In the genomic region with DNA sequence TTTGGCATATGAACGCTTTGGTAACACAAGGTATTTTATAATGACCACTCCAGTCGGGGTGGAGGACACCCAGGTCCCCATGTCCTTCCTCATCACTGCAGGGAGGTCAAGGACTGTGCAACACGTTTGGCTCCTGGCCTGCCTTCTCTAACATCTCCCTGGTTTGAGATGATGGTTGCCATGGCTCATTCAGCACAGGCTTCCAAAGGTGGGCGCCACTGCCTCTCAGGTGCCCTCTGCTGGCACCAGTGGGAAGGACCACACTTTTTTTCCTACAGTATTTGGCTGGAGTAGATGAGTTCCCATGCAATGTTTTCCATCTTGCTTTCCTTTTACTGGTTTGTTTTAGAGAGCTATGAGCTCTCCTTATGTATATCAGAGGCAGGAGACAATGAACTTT, we compare ENCODE assay signal across 10 mouse cellular contexts.
DNase-seq lines count a peak whose midpoint lies in the region; ATAC-seq and TF ChIP-seq lines count a peak whose summit lies in the region.
"Had no signal": no experiment of that assay in that cellular context is flagged by ENCODE, and none has a peak within 500 bp of the region (broad histone marks: within the 10 kb centered on the region; RNA-seq: fewer than 3 reads in every experiment).

No protein-coding gene starts in this region.

- H3K27me3 ChIP-seq in liver, embryonic 14.5 days (ENCODE audit: control insufficient read depth, insufficient read depth, low read length), result no peaks in the 10 kb centered on the region
- no peaks in the 10 kb centered on the region for H3K27me3 ChIP-seq in liver, embryonic 12.5 days (replicated peaks)
- no peaks in the 10 kb centered on the region for H3K27me3 ChIP-seq in lung, embryonic 14.5 days (ENCODE audit: insufficient read depth, low read length)

- TF ChIP-seq EP300 in liver, embryonic 14.5 days (IDR thresholded peaks at IDR 0.05; ENCODE audit: low read depth), result no peak

- no peaks in the 10 kb centered on the region for H3K4me1 ChIP-seq in liver, embryonic 14.5 days (replicated peaks; ENCODE audit: control insufficient read depth in 2 of 2, insufficient read depth in 2 of 2, low read length in 1 of 2)
- H3K4me1 ChIP-seq in liver, embryonic 12.5 days, result no peaks in the 10 kb centered on the region
- H3K4me1 ChIP-seq in lung, embryonic 14.5 days (ENCODE audit: insufficient read depth), result no peaks in the 10 kb centered on the region
- H3K4me1 ChIP-seq: heart, embryonic 13.5 days had no signal

- H3K9ac ChIP-seq in liver, embryonic 14.5 days (replicated peaks), result no peak overlapping the region
- H3K9ac ChIP-seq in liver, embryonic 12.5 days, result no peak overlapping the region
- H3K9ac ChIP-seq in lung, embryonic 14.5 days, result no peak overlapping the region
- H3K9ac ChIP-seq: heart, embryonic 13.5 days had no signal

- H3K4me2 ChIP-seq in liver, embryonic 14.5 days (ENCODE audit: low read depth), result no peak overlapping the region
- H3K4me2 ChIP-seq in liver, embryonic 12.5 days, result no peak overlapping the region
- no peak overlapping the region for H3K4me2 ChIP-seq in lung, embryonic 14.5 days
- H3K4me2 ChIP-seq: heart, embryonic 13.5 days had no signal

- 35% methylated on average over 4 of the region's 4 CpGs for WGBS in liver, embryonic 14.5 days (ENCODE audit: insufficient replicate concordance)
- WGBS in liver, embryonic 12.5 days (ENCODE audit: insufficient replicate concordance), result 33% methylated on average over 4 of the region's 4 CpGs
- WGBS in lung, embryonic 14.5 days, result 40% methylated on average over 4 of the region's 4 CpGs

- H3K27ac ChIP-seq in liver, embryonic 14.5 days, result no peak overlapping the region
- no peak overlapping the region for H3K27ac ChIP-seq in liver, embryonic 12.5 days
- no peak overlapping the region for H3K27ac ChIP-seq in lung, embryonic 14.5 days (ENCODE audit: low read depth)
- H3K27ac ChIP-seq: heart, embryonic 13.5 days had no signal

- H3K9me3 ChIP-seq in liver, embryonic 14.5 days (ENCODE audit: control insufficient read depth, low read length), result no peaks in the 10 kb centered on the region
- no peaks in the 10 kb centered on the region for H3K9me3 ChIP-seq in liver, embryonic 12.5 days (replicated peaks)
- H3K9me3 ChIP-seq in lung, embryonic 14.5 days (ENCODE audit: low read depth, low read length), result no peaks in the 10 kb centered on the region
- H3K9me3 ChIP-seq: heart, embryonic 13.5 days had no signal

- ATAC-seq in liver, embryonic 14.5 days (ENCODE audit: insufficient read depth), result no peak
- ATAC-seq in liver, embryonic 12.5 days, result no peak
- ATAC-seq in lung, embryonic 14.5 days (ENCODE audit: insufficient read depth), result no peak

- H3K36me3 ChIP-seq in liver, embryonic 14.5 days (replicated peaks; ENCODE audit: control insufficient read depth, insufficient read depth, low read depth), result no peaks in the 10 kb centered on the region
- no peaks in the 10 kb centered on the region for H3K36me3 ChIP-seq in liver, embryonic 12.5 days
- H3K36me3 ChIP-seq in lung, embryonic 14.5 days (ENCODE audit: insufficient read depth), result no peaks in the 10 kb centered on the region
- H3K36me3 ChIP-seq: heart, embryonic 13.5 days had no signal

- no peak overlapping the region for H3K4me3 ChIP-seq in liver, embryonic 14.5 days (ENCODE audit: insufficient read depth in 1 of 2, low read depth in 2 of 2, low read length in 2 of 2)
- no peak overlapping the region for H3K4me3 ChIP-seq in liver, embryonic 12.5 days
- no peak overlapping the region for H3K4me3 ChIP-seq in lung, embryonic 14.5 days (ENCODE audit: low read depth, low read length)
- H3K4me3 ChIP-seq: heart, embryonic 13.5 days; myocyte had no signal

- peak; percentile 81 for TF ChIP-seq CTCF in liver, embryonic 14.5 days (IDR thresholded peaks at IDR 0.05; ENCODE audit: low read depth)
- TF ChIP-seq CTCF in lung, embryonic 14.5 days (IDR thresholded peaks at IDR 0.05; ENCODE audit: low read depth), result peak; percentile 90

- peak; percentile 33 to 73 for DNase-seq in adrenal gland, adult (ENCODE audit: inconsistent age in 2 of 2, low spot score in 1 of 2)
- DNase-seq in adrenal gland, postnatal 4 days (ENCODE audit: low spot score in 2 of 2), result no peak
- no peak for DNase-seq in liver, embryonic 14.5 days (ENCODE audit: low read depth in 3 of 3, low spot score in 3 of 3)
- peak; percentile 3 for DNase-seq in cerebellum, adult 9-10 months
- DNase-seq in induced T-regulatory cell, adult 2 months (ENCODE audit: low read depth), result peak; percentile 4
- DNase-seq in lung, embryonic 14.5 days, result peak; percentile 72
- DNase-seq in thymus, postnatal 25 days, result peak; percentile 10

Comparison
In these comparisons a context has a peak if more than half of its experiments do, and no peak if none do; other contexts are left out.
1. DNase-seq: peak in adrenal gland, adult (2 of 2), cerebellum, adult 9-10 months (single experiment), induced T-regulatory cell, adult 2 months (single experiment), lung, embryonic 14.5 days (single experiment) and thymus, postnatal 25 days (single experiment); none in adrenal gland, postnatal 4 days (0 of 2) and liver, embryonic 14.5 days (0 of 3).